Mouse (Mus musculus) midbrain, embryonic 15.5 days (tissue): Measurements from ENCODE around the gene Atxn2. TPM values are rescaled to one million over a fixed set of nuclear protein-coding genes. Genes with fewer than 3 reads are reported as not detected.
A peak's percentile ranks its signal among the peaks of the same experiment; 100 is the strongest.

Experiments used
- ATAC-seq: fragments of 200-750 bp; cut with Nextera tagmentation; replicated peaks from 2 replicates; pipeline ENCODE4 v1.8.0; 2017; ENCODE audit warnings: moderate TSS enrichment
- H3K27ac ChIP-seq: fragments of 300-500 bp; sonication (generic); 2 replicates; pipeline ENCODE4 v1.5.1; 2015; ENCODE audit warnings: mild to moderate bottlenecking, inconsistent platforms
- H3K27me3 ChIP-seq: fragments of 300-500 bp; sonication (generic); replicated peaks from 2 replicates; pipeline ENCODE4 v1.6.1; 2015; ENCODE audit warnings: inconsistent platforms
- H3K36me3 ChIP-seq: fragments of 300-500 bp; sonication (generic); replicated peaks from 2 replicates; pipeline ENCODE4 v1.6.1; 2015; ENCODE audit warnings: inconsistent platforms
- H3K4me1 ChIP-seq: fragments of 300-500 bp; sonication (generic); 2 replicates; pipeline ENCODE4 v1.6.1; 2015; ENCODE audit warnings: inconsistent platforms
- H3K4me2 ChIP-seq: fragments of 300-500 bp; sonication (generic); 2 replicates; pipeline ENCODE4 v1.6.1; 2015; ENCODE audit warnings: inconsistent platforms, mild to moderate bottlenecking, moderate library complexity
- H3K4me3 ChIP-seq: fragments of 300-500 bp; sonication (generic); 2 replicates; pipeline ENCODE4 v1.5.1; 2015; ENCODE audit warnings: mild to moderate bottlenecking, inconsistent platforms
- H3K9ac ChIP-seq: fragments of 300-500 bp; sonication (generic); 2 replicates; pipeline ENCODE4 v1.6.1; 2015; ENCODE audit warnings: mild to moderate bottlenecking, inconsistent platforms
- H3K9me3 ChIP-seq: fragments of 300-500 bp; sonication (generic); 2 replicates; pipeline ENCODE4 v1.6.1; 2016; ENCODE audit warnings: inconsistent platforms
- WGBS: fragments of 180-500 bp; shearing (Covaris S2); methylation state at CpG from one replicate; pipeline ENCODE4 v1.1.7; 2015; ENCODE audit warnings: mixed read lengths; 5-methylcytosine and 5-hydroxymethylcytosine counted together
- polyA plus RNA-seq: library from polyadenylated mRNA; unstranded; fragments of >200 nt; fragmentation: Nextera tagmentation; extraction: Ambion mirVana; gene quantifications from 2 replicates; pipeline ENCODE4 v1.2.1, GENCODE M21; 2015

The Atxn2 gene
- polyA plus RNA-seq, 1 experiment from 2014 or later: 111 TPM

- H3K36me3 ChIP-seq: peaks cover 25% of the 10 kb centered on the region
- no peak overlapping the region for H3K4me2 ChIP-seq
- peak overlapping the region; percentile 58; the same call in 1 of the 2 replicates for H3K27ac ChIP-seq
- WGBS: 51% methylated on average over 7 of the region's 7 CpGs
- peaks cover 5% of the 10 kb centered on the region for H3K4me1 ChIP-seq
- ATAC-seq: no peak
- H3K4me3 ChIP-seq: no peak overlapping the region
- H3K9me3 ChIP-seq: no peaks in the 10 kb centered on the region
- no peak overlapping the region for H3K9ac ChIP-seq
- no peaks in the 10 kb centered on the region for H3K27me3 ChIP-seq
Measured at GRCm38 (mm10) chr5:121778485-121779119, 67.5 kb downstream of the Atxn2 start.

- no peak for ATAC-seq
- peaks cover 21% of the 10 kb centered on the region for H3K36me3 ChIP-seq
- no peak overlapping the region for H3K9ac ChIP-seq
- H3K27me3 ChIP-seq: no peaks in the 10 kb centered on the region
- H3K4me1 ChIP-seq: peaks cover 13% of the 10 kb centered on the region
- H3K4me3 ChIP-seq: no peak overlapping the region
- no peak overlapping the region for H3K27ac ChIP-seq
- H3K9me3 ChIP-seq: no peaks in the 10 kb centered on the region
- WGBS: 81% methylated on average over 5 of the region's 5 CpGs
- no peak overlapping the region for H3K4me2 ChIP-seq
Measured at GRCm38 (mm10) chr5:121780180-121780579, 69.0 kb downstream of the Atxn2 start.

- Histone ChIP-seq H3K9ac (no peak overlapping the region), H3K4me1 (peaks cover 13% of the 10 kb centered on the region), H3K27ac (no peak overlapping the region), H3K36me3 (peaks cover 26% of the 10 kb centered on the region), H3K27me3 (no peaks in the 10 kb centered on the region), H3K9me3 (no peaks in the 10 kb centered on the region), H3K4me2 (no peak overlapping the region), H3K4me3 (no peak overlapping the region)
- WGBS: 39% methylated on average over 4 of the region's 4 CpGs
- no peak for ATAC-seq
Measured at GRCm38 (mm10) chr5:121782467-121782866, 71.3 kb downstream of the Atxn2 start.

GRCm38 (mm10) chr5:121783862-121784500, 72.8 kb downstream of the Atxn2 start:
- no peak overlapping the region for H3K9ac ChIP-seq
- H3K4me1 ChIP-seq: peaks cover 9% of the 10 kb centered on the region; the same call in 1 of the 2 replicates
- H3K9me3 ChIP-seq: no peaks in the 10 kb centered on the region
- H3K4me2 ChIP-seq: no peak overlapping the region
- H3K4me3 ChIP-seq: no peak overlapping the region
- no peaks in the 10 kb centered on the region for H3K27me3 ChIP-seq
- peak overlapping the region; percentile 65 for H3K27ac ChIP-seq
- H3K36me3 ChIP-seq: peaks cover 17% of the 10 kb centered on the region
- WGBS: 61% methylated on average over 10 of the region's 10 CpGs
- no peak for ATAC-seq

- no peak for ATAC-seq
- H3K4me2 ChIP-seq: no peak overlapping the region
- H3K36me3 ChIP-seq: peaks cover 13% of the 10 kb centered on the region; the same call in 1 of the 2 replicates
- 89% methylated on average over 5 of the region's 5 CpGs for WGBS
- no peaks in the 10 kb centered on the region for H3K9me3 ChIP-seq
- no peak overlapping the region for H3K27ac ChIP-seq
- no peak overlapping the region for H3K9ac ChIP-seq
- no peaks in the 10 kb centered on the region for H3K4me1 ChIP-seq
- no peaks in the 10 kb centered on the region for H3K27me3 ChIP-seq
- no peak overlapping the region for H3K4me3 ChIP-seq
Measured at GRCm38 (mm10) chr5:121791026-121791425, 79.9 kb downstream of the Atxn2 start.

- no peak for ATAC-seq
- 82% methylated on average over 3 of the region's 3 CpGs for WGBS
- Histone ChIP-seq H3K4me1 (no peaks in the 10 kb centered on the region), H3K4me2 (no peak overlapping the region), H3K9ac (no peak overlapping the region), H3K27ac (no peak overlapping the region), H3K9me3 (no peaks in the 10 kb centered on the region), H3K4me3 (no peak overlapping the region), H3K36me3 (peaks cover 44% of the 10 kb centered on the region), H3K27me3 (no peaks in the 10 kb centered on the region)
Measured at GRCm38 (mm10) chr5:121795800-121796199, 84.7 kb downstream of the Atxn2 start.

- Histone ChIP-seq H3K4me1 (no peaks in the 10 kb centered on the region), H3K27me3 (no peaks in the 10 kb centered on the region), H3K4me3 (no peak overlapping the region), H3K9me3 (no peaks in the 10 kb centered on the region), H3K4me2 (no peak overlapping the region), H3K27ac (no peak overlapping the region), H3K9ac (no peak overlapping the region), H3K36me3 (peaks cover 56% of the 10 kb centered on the region)
- WGBS: 96% methylated on average over 2 of the region's 2 CpGs
- ATAC-seq: no peak
Measured at GRCm38 (mm10) chr5:121798447-121798846, 87.3 kb downstream of the Atxn2 start.

- 53% methylated on average over 3 of the region's 3 CpGs for WGBS
- Histone ChIP-seq H3K4me3 (no peak overlapping the region), H3K36me3 (peaks cover 39% of the 10 kb centered on the region), H3K4me1 (no peaks in the 10 kb centered on the region), H3K9me3 (no peaks in the 10 kb centered on the region), H3K4me2 (no peak overlapping the region), H3K27me3 (no peaks in the 10 kb centered on the region), H3K27ac (no peak overlapping the region; the same call in 1 of the 2 replicates), H3K9ac (no peak overlapping the region)
- ATAC-seq: no peak
Measured at GRCm38 (mm10) chr5:121807186-121807585, 96.0 kb downstream of the Atxn2 start.

- H3K36me3 ChIP-seq: peaks cover 40% of the 10 kb centered on the region
- no peak for ATAC-seq
- H3K4me1 ChIP-seq: no peaks in the 10 kb centered on the region
- H3K27me3 ChIP-seq: no peaks in the 10 kb centered on the region
- no peak overlapping the region for H3K9ac ChIP-seq
- H3K9me3 ChIP-seq: no peaks in the 10 kb centered on the region
- WGBS: 96% methylated on average over 2 of the region's 2 CpGs
- no peak overlapping the region for H3K4me3 ChIP-seq
- no peak overlapping the region for H3K27ac ChIP-seq
- H3K4me2 ChIP-seq: no peak overlapping the region
Measured at GRCm38 (mm10) chr5:121808202-121808601, 97.1 kb downstream of the Atxn2 start.

- peaks cover 40% of the 10 kb centered on the region for H3K36me3 ChIP-seq
- H3K9ac ChIP-seq: no peak overlapping the region
- no peaks in the 10 kb centered on the region for H3K4me1 ChIP-seq
- H3K4me2 ChIP-seq: no peak overlapping the region
- H3K27me3 ChIP-seq: no peaks in the 10 kb centered on the region
- 78% methylated on average over 5 of the region's 5 CpGs for WGBS
- no peak for ATAC-seq
- H3K9me3 ChIP-seq: no peaks in the 10 kb centered on the region
- no peak overlapping the region for H3K4me3 ChIP-seq
- H3K27ac ChIP-seq: no peak overlapping the region
Measured at GRCm38 (mm10) chr5:121809667-121810224, 98.6 kb downstream of the Atxn2 start.

GRCm38 (mm10) chr5:121810331-121811151, 99.4 kb downstream of the Atxn2 start:
- 91% methylated on average over 17 of the region's 17 CpGs for WGBS
- no peak overlapping the region for H3K27ac ChIP-seq

GRCm38 (mm10) chr5:121811485-121811931, 100.4 kb downstream of the Atxn2 start:
- no peak overlapping the region for H3K9ac ChIP-seq
- ATAC-seq: no peak
- H3K27ac ChIP-seq: no peak overlapping the region

More at GRCm38 (mm10) chr5:121810331-121811151, 99.4 kb downstream of the Atxn2 start:
- H3K9me3 ChIP-seq: no peaks in the 10 kb centered on the region
- H3K27me3 ChIP-seq: no peaks in the 10 kb centered on the region
- no peak overlapping the region for H3K4me2 ChIP-seq
- no peak for ATAC-seq
- no peaks in the 10 kb centered on the region for H3K4me1 ChIP-seq
- H3K9ac ChIP-seq: no peak overlapping the region
- H3K4me3 ChIP-seq: no peak overlapping the region
- peaks cover 37% of the 10 kb centered on the region for H3K36me3 ChIP-seq

More at GRCm38 (mm10) chr5:121811485-121811931, 100.4 kb downstream of the Atxn2 start:
- Histone ChIP-seq H3K27me3 (no peaks in the 10 kb centered on the region), H3K9me3 (no peaks in the 10 kb centered on the region), H3K4me2 (no peak overlapping the region), H3K36me3 (peaks cover 35% of the 10 kb centered on the region), H3K4me3 (no peak overlapping the region), H3K4me1 (no peaks in the 10 kb centered on the region)
- WGBS: 88% methylated on average over 5 of the region's 5 CpGs
